Mouse (Mus musculus) inflammation-experienced regulatory T-cells, adult 6 months (primary cell): ENCODE data around the gene Ift46. TPM values are rescaled to one million over a fixed set of nuclear protein-coding genes. Genes with fewer than 3 reads are reported as not detected.

Experiments used
- ATAC-seq: one replicate; pipeline ENCODE4 v1.8.0; 2017
- polyA plus RNA-seq, 3 experiments: library from polyadenylated mRNA; unstranded; fragments of 100-300 nt; shearing (Covaris generic); gene quantifications; one replicate each; pipeline ENCODE4 v1.2.1; 2017

The Ift46 gene
- polyA plus RNA-seq, 3 experiments from 2014 or later = 43.4 to 67.5 (median 47.3) TPM

DNA sequence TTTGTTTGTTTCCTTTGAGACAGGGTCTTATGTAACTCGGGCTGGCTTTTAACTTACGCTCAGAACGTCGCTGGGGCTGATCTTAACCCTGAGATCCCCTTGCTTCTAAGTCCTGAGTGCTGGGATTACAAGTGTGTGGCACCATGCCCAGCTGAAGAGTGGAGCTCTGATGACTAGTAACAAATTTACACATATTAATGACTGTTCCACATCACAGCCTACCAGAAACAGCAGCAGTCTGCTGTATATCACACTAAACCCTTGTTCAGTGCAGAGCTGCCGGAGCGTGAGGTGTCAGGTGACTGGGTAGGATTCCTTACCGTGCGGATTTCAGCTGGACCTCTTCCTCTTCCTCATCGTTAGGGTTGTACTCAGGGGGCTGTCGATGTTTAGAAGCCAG lies 42.6 kb downstream of the Ift46 start:
- ATAC-seq = no peak

DNA sequence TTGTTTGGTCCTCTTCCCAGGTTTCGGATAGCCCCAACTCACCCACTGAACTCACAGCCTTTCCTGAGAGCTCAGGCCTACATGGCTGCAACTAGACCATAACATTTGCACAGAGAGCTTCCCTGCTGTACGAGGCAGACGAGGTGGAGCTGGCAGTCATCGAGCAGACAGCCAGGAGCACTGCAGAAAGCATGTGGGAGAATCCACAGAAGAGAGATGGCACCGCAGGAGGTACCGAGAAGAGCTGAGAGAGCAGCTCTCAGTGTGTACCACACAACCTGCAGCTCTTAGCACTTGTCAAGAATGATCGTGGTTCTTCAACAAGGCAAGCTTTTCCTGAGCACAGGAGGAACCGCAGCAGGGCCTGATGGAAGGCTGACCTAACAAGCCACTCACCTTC lies 46.5 kb downstream of the Ift46 start:
- ATAC-seq = no peak

- no peak for ATAC-seq
Measured at GRCm38 (mm10) chr9:44817522-44817921, 49.8 kb downstream of the Ift46 start.

- ATAC-seq = no peak
Measured at GRCm38 (mm10) chr9:44819920-44820827, 52.5 kb downstream of the Ift46 start.

DNA sequence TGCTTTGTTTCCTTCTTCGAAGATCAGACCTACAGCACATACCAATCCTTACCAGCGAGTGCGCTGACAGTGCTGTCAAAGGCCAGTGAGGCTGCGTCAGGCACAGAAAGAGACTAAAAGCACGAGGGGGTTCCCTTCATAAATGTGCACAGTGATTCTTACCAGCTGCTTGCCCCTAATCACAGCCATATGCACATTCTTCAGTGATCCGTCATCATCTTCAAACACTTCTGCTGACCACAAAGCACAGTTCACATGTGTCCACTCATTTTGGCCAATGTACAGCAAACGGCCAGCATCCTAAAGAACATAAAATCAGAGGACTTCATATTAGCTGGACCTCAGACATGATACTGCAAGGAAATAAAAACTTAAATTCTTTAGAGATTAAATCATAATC lies 59.0 kb downstream of the Ift46 start:
- no peak for ATAC-seq

- ATAC-seq = no peak
Measured at GRCm38 (mm10) chr9:44828944-44829343, 61.2 kb downstream of the Ift46 start.

DNA sequence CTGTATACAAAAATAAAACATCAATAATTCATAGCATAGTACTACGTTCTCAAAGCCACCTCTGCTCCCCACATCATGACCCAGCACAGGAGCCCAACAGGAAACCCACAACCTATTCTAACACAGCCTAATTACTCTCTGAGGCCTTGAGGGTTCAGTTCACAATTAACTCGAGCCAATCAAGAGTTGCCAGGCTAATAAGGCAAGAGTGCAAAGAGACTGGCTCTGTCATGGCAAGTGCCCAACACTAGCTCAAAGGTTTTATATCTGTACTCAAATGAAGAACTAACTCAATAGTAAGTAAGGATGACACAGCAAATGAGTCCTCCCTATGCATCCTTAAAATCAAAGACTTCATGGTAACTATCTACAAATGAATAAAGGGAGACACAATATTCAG lies 62.8 kb downstream of the Ift46 start:
- no peak for ATAC-seq

GRCm38 (mm10) chr9:44832356-44832755 lies 64.6 kb downstream of the Ift46 start:
- ATAC-seq = no peak

GRCm38 (mm10) chr9:44836439-44836838 lies 68.7 kb downstream of the Ift46 start:
- no peak for ATAC-seq

GRCm38 (mm10) chr9:44841241-44841640 lies 73.5 kb downstream of the Ift46 start:
- peak; percentile 71 for ATAC-seq

Other genes starting within 250 kb of the Ift46 start
- gene Cxcr5, start 206.0 kb upstream of the Ift46 start, polyA plus RNA-seq = 100 to 1,000 TPM in 2 of 3 experiments, 10 to 100 TPM in 1; 62.4 to 131 (median 115) TPM
- gene Ddx6, start 163.0 kb upstream of the Ift46 start, polyA plus RNA-seq = 100 to 1,000 TPM in 1 of 3 experiments, 10 to 100 TPM in 2; 57.3 to 129 (median 66.8) TPM
- not detected for gene Treh, start 94.7 kb upstream of the Ift46 start, polyA plus RNA-seq
- gene Phldb1, start 32.7 kb upstream of the Ift46 start, polyA plus RNA-seq = under 1 TPM; 0.41 to 0.92 (median 0.58) TPM
- 100 to 1,000 TPM in 1 of 3 experiments, 10 to 100 TPM in 2; 64.6 to 101 (median 67.3) TPM for gene Arcn1, start 63 bp upstream of the Ift46 start, polyA plus RNA-seq
- under 1 TPM; 0.13 to 0.65 (median 0.46) TPM for gene Tmem25, start 31.4 kb downstream of the Ift46 start, polyA plus RNA-seq
- not detected for gene Ttc36, start 35.2 kb downstream of the Ift46 start, polyA plus RNA-seq
- 10 to 100 TPM; 17.8 to 38.5 (median 32.9) TPM for gene Kmt2a, start 113.4 kb downstream of the Ift46 start, polyA plus RNA-seq
- 100 to 1,000 TPM; 468 to 593 (median 553) TPM for gene Atp5l, start 152.8 kb downstream of the Ift46 start, polyA plus RNA-seq
- 10 to 100 TPM; 25.5 to 40.2 (median 34.4) TPM for gene Ube4a, start 197.7 kb downstream of the Ift46 start, polyA plus RNA-seq
- 1,000 to 10,000 TPM; 1,536 to 1,970 (median 1,828) TPM for gene Cd3g, start 212.5 kb downstream of the Ift46 start, polyA plus RNA-seq
- gene Cd3d, start 213.9 kb downstream of the Ift46 start, polyA plus RNA-seq = 1,000 to 10,000 TPM in 1 of 3 experiments, 100 to 1,000 TPM in 2; 684 to 1,006 (median 966) TPM
- 1,000 to 10,000 TPM in 2 of 3 experiments, 100 to 1,000 TPM in 1; 995 to 1,814 (median 1,394) TPM for gene Cd3e, start 241.7 kb downstream of the Ift46 start, polyA plus RNA-seq